Mouse (Mus musculus): ENCODE measurements around the gene Evi5l. TPM values are rescaled to one million over a fixed set of nuclear protein-coding genes. Genes with fewer than 3 reads are reported as not detected.

Evi5l gene
- polyA plus RNA-seq, 1 experiment from 2014 or later, result 15.0 TPM

DNA sequence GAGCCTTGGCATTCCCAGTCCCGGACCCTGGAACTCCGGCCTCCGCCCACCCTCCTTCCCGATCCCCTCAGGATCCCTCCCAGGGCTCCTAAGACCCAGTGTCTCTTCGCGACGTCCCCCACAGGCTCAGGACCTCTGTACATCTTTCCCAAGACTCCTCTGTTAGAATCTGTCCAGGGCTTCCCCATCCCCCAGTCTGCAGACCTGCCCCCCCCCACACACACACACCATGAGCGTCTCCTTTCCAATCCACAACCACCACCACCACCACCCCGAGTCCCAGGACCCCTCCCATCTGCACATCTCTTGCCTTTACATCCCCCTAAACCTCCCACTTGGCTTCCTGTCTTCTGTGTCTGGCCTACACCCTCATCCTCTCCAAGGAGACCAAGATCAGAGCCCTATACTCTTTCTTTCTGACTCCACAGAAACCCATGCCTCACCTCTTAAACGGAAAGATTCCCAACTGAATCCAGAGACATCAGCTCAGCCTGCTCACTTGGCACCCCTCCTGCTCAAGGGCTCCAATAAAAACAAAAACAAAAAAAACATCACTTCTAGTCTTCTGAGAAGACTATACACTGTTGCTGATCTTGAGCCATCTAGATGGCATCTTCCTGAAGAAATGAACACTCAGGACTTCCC, 636 bp downstream of the Evi5l start:
- Histone ChIP-seq H3K9ac (ENCODE audit: low read length) (peak overlapping the region; percentile 95), H3K4me2 (ENCODE audit: low read depth, low read length) (peak overlapping the region; percentile 89), H3K9me3 (replicated peaks; ENCODE audit: control insufficient read depth, low read length) (no peaks in the 10 kb centered on the region), H3K4me1 (ENCODE audit: control insufficient read depth, insufficient read depth, low read length) (peaks cover 7% of the 10 kb centered on the region), H3K36me3 (ENCODE audit: control insufficient read depth, insufficient read depth) (no peaks in the 10 kb centered on the region), H3K4me3 (ENCODE audit: low read length) (peak overlapping the region; percentile 95), H3K27me3 (ENCODE audit: control insufficient read depth, insufficient read depth, low read length) (no peaks in the 10 kb centered on the region), H3K27ac (ENCODE audit: low read length) (no peak overlapping the region)
- WGBS, result 11% methylated on average over 10 of the region's 10 CpGs
- no peak for ATAC-seq (replicated peaks; ENCODE audit: extremely low read depth, insufficient read depth, low FRiP score)

DNA sequence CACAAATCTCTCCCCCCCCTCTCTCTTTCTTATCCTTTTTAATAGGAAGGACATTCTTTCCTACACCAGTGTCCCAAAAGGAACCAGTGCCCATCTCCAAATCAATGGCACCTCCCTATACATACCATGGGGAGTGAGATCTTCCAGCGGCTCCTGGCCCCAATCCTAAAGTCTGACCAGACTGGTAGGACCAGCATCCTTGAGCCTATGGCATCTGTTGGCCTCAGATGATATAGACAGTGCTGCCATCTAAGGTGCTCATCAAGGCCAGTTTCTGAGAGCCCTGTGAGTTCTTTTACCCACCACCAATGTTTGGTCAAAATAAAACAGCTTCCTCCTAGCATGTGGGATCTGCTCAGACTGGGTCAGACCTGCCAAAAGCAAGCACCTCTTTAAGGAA, 1.6 kb downstream of the Evi5l start:
- Histone ChIP-seq H3K9ac (ENCODE audit: low read length) (no peak overlapping the region), H3K36me3 (ENCODE audit: control insufficient read depth, insufficient read depth) (no peaks in the 10 kb centered on the region), H3K4me1 (ENCODE audit: control insufficient read depth, insufficient read depth, low read length) (peaks cover 7% of the 10 kb centered on the region), H3K27ac (ENCODE audit: low read length) (no peak overlapping the region), H3K27me3 (ENCODE audit: control insufficient read depth, insufficient read depth, low read length) (no peaks in the 10 kb centered on the region), H3K9me3 (replicated peaks; ENCODE audit: control insufficient read depth, low read length) (no peaks in the 10 kb centered on the region), H3K4me3 (ENCODE audit: low read length) (no peak overlapping the region), H3K4me2 (ENCODE audit: low read depth, low read length) (no peak overlapping the region)
- WGBS, result 95% methylated on average over 1 of the region's 1 CpGs
- no peak for ATAC-seq (replicated peaks; ENCODE audit: extremely low read depth, insufficient read depth, low FRiP score)

DNA sequence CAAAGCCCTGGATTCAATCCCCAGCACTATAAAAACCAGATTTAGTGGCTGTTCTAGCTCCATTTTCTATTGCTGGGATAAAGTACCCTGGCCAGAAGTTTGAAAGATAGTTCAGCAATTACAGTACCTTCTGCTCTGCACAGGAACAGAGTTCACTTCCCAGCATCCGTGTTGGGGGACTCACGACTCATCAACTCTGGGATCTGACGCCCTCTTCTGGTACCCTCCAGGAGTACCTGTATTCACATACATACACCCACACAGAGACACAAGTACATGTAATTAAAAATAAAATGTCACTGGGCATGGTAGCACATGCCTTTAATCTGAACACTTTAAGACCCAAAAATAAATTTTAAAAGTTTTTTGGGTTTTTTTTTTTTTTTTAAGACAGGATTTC, 6.1 kb downstream of the Evi5l start:
- H3K4me1 ChIP-seq (ENCODE audit: control insufficient read depth, insufficient read depth, low read length), result no peaks in the 10 kb centered on the region
- no peaks in the 10 kb centered on the region for H3K27me3 ChIP-seq (ENCODE audit: control insufficient read depth, insufficient read depth, low read length)
- no peak overlapping the region for H3K4me3 ChIP-seq (ENCODE audit: low read length)
- H3K4me2 ChIP-seq (ENCODE audit: low read depth, low read length), result no peak overlapping the region
- WGBS, result 71% methylated on average over 3 of the region's 3 CpGs
- no peak overlapping the region for H3K9ac ChIP-seq (ENCODE audit: low read length)
- no peaks in the 10 kb centered on the region for H3K9me3 ChIP-seq (replicated peaks; ENCODE audit: control insufficient read depth, low read length)
- no peak overlapping the region for H3K27ac ChIP-seq (ENCODE audit: low read length)
- H3K36me3 ChIP-seq (ENCODE audit: control insufficient read depth, insufficient read depth), result no peaks in the 10 kb centered on the region
- no peak for ATAC-seq (replicated peaks; ENCODE audit: extremely low read depth, insufficient read depth, low FRiP score)

DNA sequence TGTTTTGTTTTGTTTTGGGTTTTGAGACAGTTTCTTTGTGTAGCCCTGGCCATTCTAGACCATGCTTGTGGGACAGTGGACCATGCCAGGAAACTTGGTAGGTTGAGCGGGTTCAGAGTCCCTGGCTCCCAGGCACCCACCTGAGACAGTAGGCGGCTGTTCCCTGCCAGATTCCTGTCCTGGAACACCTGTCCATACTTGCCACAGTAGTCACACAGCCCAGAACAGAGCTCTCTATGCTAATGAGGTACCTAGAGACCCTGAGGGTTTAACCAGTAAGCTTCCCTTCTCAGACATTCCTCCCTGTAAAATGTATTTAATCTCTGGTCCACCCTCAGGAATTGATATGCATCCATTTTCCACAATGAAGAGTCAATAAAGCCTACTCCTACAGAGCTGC, 7.7 kb downstream of the Evi5l start:
- no peaks in the 10 kb centered on the region for H3K9me3 ChIP-seq (replicated peaks; ENCODE audit: control insufficient read depth, low read length)
- H3K4me1 ChIP-seq (ENCODE audit: control insufficient read depth, insufficient read depth, low read length), result no peaks in the 10 kb centered on the region
- H3K27me3 ChIP-seq (ENCODE audit: control insufficient read depth, insufficient read depth, low read length), result no peaks in the 10 kb centered on the region
- H3K36me3 ChIP-seq (ENCODE audit: control insufficient read depth, insufficient read depth), result no peaks in the 10 kb centered on the region
- 83% methylated on average over 2 of the region's 2 CpGs for WGBS
- no peak overlapping the region for H3K9ac ChIP-seq (ENCODE audit: low read length)
- no peak overlapping the region for H3K27ac ChIP-seq (ENCODE audit: low read length)
- no peak overlapping the region for H3K4me3 ChIP-seq (ENCODE audit: low read length)
- no peak for ATAC-seq (replicated peaks; ENCODE audit: extremely low read depth, insufficient read depth, low FRiP score)
- H3K4me2 ChIP-seq (ENCODE audit: low read depth, low read length), result no peak overlapping the region

DNA sequence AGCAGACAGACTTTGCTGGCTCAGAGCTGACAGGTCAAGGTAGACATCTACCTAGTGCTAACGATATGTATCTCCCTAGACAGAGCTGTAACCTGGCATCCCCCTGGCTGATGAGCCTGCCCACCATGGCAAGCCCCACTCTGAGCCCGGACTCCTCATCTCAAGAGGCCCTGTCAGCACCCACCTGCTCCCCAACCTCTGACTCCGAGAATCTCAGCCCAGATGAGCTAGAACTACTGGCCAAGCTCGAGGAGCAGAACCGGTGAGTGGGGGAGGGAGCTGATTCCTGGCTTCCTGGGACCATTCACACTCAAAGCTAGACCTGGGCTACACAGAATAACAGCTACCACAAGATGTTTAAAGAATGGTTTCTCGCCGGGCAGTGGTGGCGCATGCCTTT, 17.0 kb downstream of the Evi5l start:
- 76% methylated on average over 8 of the region's 8 CpGs for WGBS
- H3K27ac ChIP-seq (ENCODE audit: low read length), result no peak overlapping the region
- peaks cover 15% of the 10 kb centered on the region for H3K36me3 ChIP-seq (ENCODE audit: control insufficient read depth, insufficient read depth)
- no peak for ATAC-seq (replicated peaks; ENCODE audit: extremely low read depth, insufficient read depth, low FRiP score)
- no peak overlapping the region for H3K9ac ChIP-seq (ENCODE audit: low read length)
- H3K9me3 ChIP-seq (replicated peaks; ENCODE audit: control insufficient read depth, low read length), result no peaks in the 10 kb centered on the region
- no peak overlapping the region for H3K4me3 ChIP-seq (ENCODE audit: low read length)
- no peaks in the 10 kb centered on the region for H3K27me3 ChIP-seq (ENCODE audit: control insufficient read depth, insufficient read depth, low read length)
- H3K4me1 ChIP-seq (ENCODE audit: control insufficient read depth, insufficient read depth, low read length), result no peaks in the 10 kb centered on the region
- H3K4me2 ChIP-seq (ENCODE audit: low read depth, low read length), result no peak overlapping the region

DNA sequence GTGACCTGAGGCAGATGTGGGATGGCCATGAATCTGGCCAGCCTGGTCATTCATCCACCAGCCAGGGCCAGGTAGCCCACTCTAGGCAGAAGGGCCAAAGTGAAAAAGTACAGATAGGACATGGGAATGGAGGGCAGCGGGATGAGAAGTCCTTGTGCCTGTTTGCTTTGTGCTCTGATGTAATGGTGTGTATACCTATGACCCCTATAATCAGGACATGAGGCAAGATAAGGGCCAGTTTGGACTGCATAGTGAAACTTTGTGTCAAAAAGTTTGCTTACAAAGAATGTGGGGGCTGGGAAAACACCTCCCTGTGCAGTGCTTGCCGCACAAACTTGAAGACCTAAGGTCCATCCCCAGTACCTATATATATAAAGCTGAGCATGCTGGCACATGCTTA, 19.8 kb downstream of the Evi5l start:
- no peaks in the 10 kb centered on the region for H3K27me3 ChIP-seq (ENCODE audit: control insufficient read depth, insufficient read depth, low read length)
- no peak overlapping the region for H3K4me2 ChIP-seq (ENCODE audit: low read depth, low read length)
- H3K4me1 ChIP-seq (ENCODE audit: control insufficient read depth, insufficient read depth, low read length), result no peaks in the 10 kb centered on the region
- WGBS, result 89% methylated on average over 2 of the region's 2 CpGs
- ATAC-seq (replicated peaks; ENCODE audit: extremely low read depth, insufficient read depth, low FRiP score), result no peak
- no peak overlapping the region for H3K4me3 ChIP-seq (ENCODE audit: low read length)
- H3K9me3 ChIP-seq (replicated peaks; ENCODE audit: control insufficient read depth, low read length), result no peaks in the 10 kb centered on the region
- peaks cover 17% of the 10 kb centered on the region for H3K36me3 ChIP-seq (ENCODE audit: control insufficient read depth, insufficient read depth)
- no peak overlapping the region for H3K9ac ChIP-seq (ENCODE audit: low read length)
- H3K27ac ChIP-seq (ENCODE audit: low read length), result no peak overlapping the region

DNA sequence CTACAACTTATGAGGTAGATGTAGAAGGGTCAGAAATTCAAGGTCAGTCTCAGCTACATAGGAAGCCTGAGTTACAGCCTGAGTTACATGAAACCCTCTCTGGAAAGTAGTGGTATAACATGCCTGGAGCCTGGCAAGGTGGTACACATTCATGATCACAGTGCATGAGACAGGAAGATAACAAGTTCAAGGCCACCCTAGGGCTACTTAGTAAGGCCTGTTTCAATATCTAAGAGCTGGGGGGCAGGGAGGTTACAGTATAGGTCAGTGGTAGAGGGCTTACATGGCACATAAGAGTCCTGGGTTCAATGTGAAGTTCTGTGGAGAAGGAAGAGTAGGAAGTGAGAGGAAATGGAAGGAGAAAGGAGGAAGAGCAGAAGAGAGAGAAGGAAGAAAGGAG, 22.2 kb downstream of the Evi5l start:
- H3K27me3 ChIP-seq (ENCODE audit: control insufficient read depth, insufficient read depth, low read length), result no peaks in the 10 kb centered on the region
- peaks cover 17% of the 10 kb centered on the region for H3K36me3 ChIP-seq (ENCODE audit: control insufficient read depth, insufficient read depth)
- peaks cover 6% of the 10 kb centered on the region for H3K4me1 ChIP-seq (ENCODE audit: control insufficient read depth, insufficient read depth, low read length)
- H3K9ac ChIP-seq (ENCODE audit: low read length), result no peak overlapping the region
- ATAC-seq (replicated peaks; ENCODE audit: extremely low read depth, insufficient read depth, low FRiP score), result no peak
- H3K27ac ChIP-seq (ENCODE audit: low read length), result no peak overlapping the region
- no peaks in the 10 kb centered on the region for H3K9me3 ChIP-seq (replicated peaks; ENCODE audit: control insufficient read depth, low read length)
- H3K4me2 ChIP-seq (ENCODE audit: low read depth, low read length), result no peak overlapping the region
- H3K4me3 ChIP-seq (ENCODE audit: low read length), result no peak overlapping the region

DNA sequence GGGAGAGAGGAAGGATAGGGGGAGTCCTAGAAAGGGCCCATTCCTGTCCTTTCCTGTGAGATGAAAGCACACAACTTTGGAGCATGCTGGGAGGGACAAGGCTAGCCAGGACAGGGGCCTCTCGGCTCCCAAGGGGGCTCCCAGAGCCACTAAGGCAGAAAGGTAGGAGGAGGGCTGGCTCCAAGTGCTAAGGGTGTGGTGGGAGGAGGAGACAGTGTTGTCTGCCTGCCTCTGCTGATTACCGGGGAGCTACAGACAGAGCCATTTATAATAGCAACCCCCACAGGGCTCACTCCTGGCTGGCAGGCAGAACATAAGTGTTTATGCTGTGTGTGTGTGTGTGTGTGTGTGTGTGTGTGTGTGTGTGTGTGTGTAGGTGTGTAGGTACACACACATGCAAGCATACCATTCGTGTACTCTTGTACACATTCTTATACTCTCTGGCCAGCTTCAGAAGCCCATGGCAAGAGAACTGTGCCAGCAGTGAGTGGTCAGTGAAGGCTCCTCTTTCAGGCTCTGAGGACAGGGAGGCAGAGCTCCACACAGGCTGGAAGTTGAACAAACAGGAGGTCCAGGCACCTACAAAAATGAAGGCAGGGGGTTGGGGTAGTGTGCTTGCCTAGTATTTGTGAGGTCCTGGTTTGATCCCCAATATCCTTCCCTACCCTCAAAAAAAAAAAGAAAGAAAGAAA, 22.8 kb downstream of the Evi5l start:
- Histone ChIP-seq H3K36me3 (ENCODE audit: control insufficient read depth, insufficient read depth) (peaks cover 17% of the 10 kb centered on the region), H3K9ac (ENCODE audit: low read length) (no peak overlapping the region)
- WGBS, result 30% methylated on average over 3 of the region's 3 CpGs

DNA sequence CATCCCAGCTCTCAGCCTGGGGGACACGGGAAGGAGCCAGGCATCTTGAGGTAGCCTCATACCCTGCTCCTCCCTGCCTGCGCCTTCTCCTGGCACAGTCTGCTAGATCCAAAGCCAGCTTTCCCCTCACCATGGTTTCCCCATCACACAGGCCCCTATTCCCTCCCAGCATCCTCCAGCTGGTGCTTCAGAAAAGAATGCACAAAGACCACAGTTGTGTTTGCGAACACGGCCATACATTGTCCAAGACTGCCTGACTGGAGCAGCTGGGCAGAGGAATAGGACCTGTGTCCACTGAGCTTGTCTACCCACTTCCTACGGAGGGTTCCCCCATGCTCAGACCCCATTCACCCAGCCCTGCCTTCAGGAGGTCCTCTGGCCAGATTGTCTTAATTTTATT, 25.9 kb downstream of the Evi5l start:
- no peak overlapping the region for H3K4me2 ChIP-seq (ENCODE audit: low read depth, low read length)
- no peak overlapping the region for H3K9ac ChIP-seq (ENCODE audit: low read length)
- H3K4me3 ChIP-seq (ENCODE audit: low read length), result no peak overlapping the region
- no peak overlapping the region for H3K27ac ChIP-seq (ENCODE audit: low read length)
- ATAC-seq (replicated peaks; ENCODE audit: extremely low read depth, insufficient read depth, low FRiP score), result no peak
- 71% methylated on average over 5 of the region's 5 CpGs for WGBS
- peaks cover 6% of the 10 kb centered on the region for H3K4me1 ChIP-seq (ENCODE audit: control insufficient read depth, insufficient read depth, low read length)
- peaks cover 12% of the 10 kb centered on the region; the same call in 1 of the 2 replicates for H3K36me3 ChIP-seq (ENCODE audit: control insufficient read depth, insufficient read depth)
- no peaks in the 10 kb centered on the region for H3K9me3 ChIP-seq (replicated peaks; ENCODE audit: control insufficient read depth, low read length)
- no peaks in the 10 kb centered on the region for H3K27me3 ChIP-seq (ENCODE audit: control insufficient read depth, insufficient read depth, low read length)

More for the DNA sequence above, 22.8 kb downstream of the Evi5l start:
- Histone ChIP-seq H3K4me2 (ENCODE audit: low read depth, low read length) (no peak overlapping the region), H3K27me3 (ENCODE audit: control insufficient read depth, insufficient read depth, low read length) (no peaks in the 10 kb centered on the region), H3K9me3 (replicated peaks; ENCODE audit: control insufficient read depth, low read length) (no peaks in the 10 kb centered on the region), H3K4me1 (ENCODE audit: control insufficient read depth, insufficient read depth, low read length) (peaks cover 6% of the 10 kb centered on the region), H3K27ac (ENCODE audit: low read length) (no peak overlapping the region), H3K4me3 (ENCODE audit: low read length) (no peak overlapping the region)
- ATAC-seq (replicated peaks; ENCODE audit: extremely low read depth, insufficient read depth, low FRiP score), result no peak
